Mouse (Mus musculus): ENCODE results near the gene Kifc3.

DNA sequence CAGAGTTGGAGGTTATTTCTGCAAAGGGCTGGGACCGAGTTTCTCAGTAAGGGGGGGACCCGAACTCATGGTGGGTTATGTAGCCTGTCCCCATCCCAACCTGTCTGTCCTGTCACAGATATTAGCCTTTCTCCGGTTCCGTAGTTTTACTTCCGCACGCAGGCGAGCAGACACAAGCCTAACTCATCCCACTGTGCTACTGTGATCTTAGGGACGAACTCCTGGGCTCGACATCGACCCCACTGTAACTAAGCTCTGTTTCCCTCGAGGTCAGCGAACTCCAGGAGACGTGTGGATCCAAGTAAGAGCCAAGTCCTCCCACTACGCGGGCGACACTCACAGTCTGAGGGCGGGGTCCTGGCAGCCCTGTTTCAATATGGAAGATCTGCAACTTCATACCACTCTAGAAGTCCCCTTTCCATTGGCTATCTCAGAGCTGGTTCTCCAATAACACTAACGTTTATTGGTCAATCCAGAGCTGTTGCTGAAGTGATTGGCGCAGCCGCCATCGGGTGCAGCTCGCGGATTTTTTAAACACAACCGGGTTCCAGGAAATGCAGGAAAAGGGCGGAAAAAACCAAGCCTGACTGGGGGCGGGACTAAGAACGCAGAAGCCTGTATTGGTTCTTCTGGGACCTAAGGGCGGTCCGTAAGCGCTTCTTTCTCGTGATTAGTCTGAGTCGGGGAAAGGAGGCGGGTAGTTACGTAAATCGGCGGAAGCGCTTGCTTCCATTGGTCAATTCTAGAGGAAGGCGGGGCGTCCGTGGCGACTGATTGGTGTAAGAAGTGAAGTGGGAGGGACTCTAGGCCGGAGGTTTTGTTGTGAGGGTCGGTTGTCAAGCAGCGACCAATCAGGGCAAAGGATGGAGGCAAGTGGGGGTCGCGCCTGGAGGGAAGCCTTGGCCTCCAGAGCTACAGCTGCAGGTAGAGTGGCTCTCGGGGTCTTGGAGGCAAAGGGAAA is 122.0 kb downstream of the Kifc3 start, which contains the start of gene Katnb1:
- peak; percentile 100 for TF ChIP-seq EP300 (IDR thresholded peaks at IDR 0.05; ENCODE audit: low read depth)
- TF ChIP-seq CTCF (IDR thresholded peaks at IDR 0.05; ENCODE audit: low read depth), result no peak

Measured in heart, postnatal 0 days (tissue).